15 mouse cellular contexts compared by ENCODE assay signal in the genomic region with DNA sequence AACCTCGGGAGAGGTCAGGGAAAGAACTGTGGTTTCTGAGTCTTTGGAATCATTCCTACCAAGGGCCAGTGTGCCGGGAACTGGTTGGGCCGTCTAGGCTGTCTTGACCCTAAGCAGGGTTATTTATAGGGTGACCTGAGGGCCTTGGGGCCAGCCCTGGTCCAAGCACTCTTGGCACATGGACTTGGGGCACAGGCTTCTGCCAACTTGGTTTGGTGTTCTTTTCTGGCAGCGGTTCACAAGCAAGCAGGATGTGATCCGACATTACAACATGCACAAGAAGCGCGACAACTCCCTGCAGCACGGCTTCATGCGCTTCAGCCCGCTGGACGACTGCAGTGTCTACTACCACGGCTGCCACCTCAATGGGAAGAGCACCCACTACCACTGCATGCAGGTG.
DNase-seq lines count a peak whose midpoint lies in the region; ATAC-seq and TF ChIP-seq lines count a peak whose summit lies in the region.
"Had no signal": no experiment of that assay in that cellular context is flagged by ENCODE, and none has a peak within 500 bp of the region (broad histone marks: within the 10 kb centered on the region; RNA-seq: fewer than 3 reads in every experiment).

No protein-coding gene starts in this region.

- ATAC-seq in heart, embryonic 11.5 days (replicated peaks; ENCODE audit: insufficient number of reproducible peaks, low FRiP score, low TSS enrichment), result no peak
- no peak for ATAC-seq in stomach, postnatal 0 days (ENCODE audit: low FRiP score, low TSS enrichment)

- no peaks in the 10 kb centered on the region for H3K27me3 ChIP-seq in heart, adult 2 months (ENCODE audit: control insufficient read depth, insufficient read depth, low read length)
- no peaks in the 10 kb centered on the region for H3K27me3 ChIP-seq in heart, embryonic 11.5 days (ENCODE audit: control insufficient read depth, insufficient read depth, low read length)
- no peaks in the 10 kb centered on the region for H3K27me3 ChIP-seq in stomach, postnatal 0 days (ENCODE audit: control insufficient read depth, insufficient read depth, low read length)

- no peak for TF ChIP-seq CTCF in heart, adult 2 months (IDR thresholded peaks at IDR 0.05)
- TF ChIP-seq CTCF in stomach, postnatal 0 days (IDR thresholded peaks at IDR 0.05; ENCODE audit: low read depth), result no peak

- no peaks in the 10 kb centered on the region for H3K9me3 ChIP-seq in heart, embryonic 11.5 days (replicated peaks; ENCODE audit: control insufficient read depth, low read length)
- no peaks in the 10 kb centered on the region for H3K9me3 ChIP-seq in stomach, postnatal 0 days (ENCODE audit: control insufficient read depth, low read length)
- H3K9me3 ChIP-seq: embryonic facial prominence, embryonic 13.5 days; forebrain, embryonic 10.5 days; midbrain, embryonic 10.5 days had no signal

- peaks cover 1% of the 10 kb centered on the region; the same call in 1 of the 2 replicates for H3K4me1 ChIP-seq in heart, adult 2 months (ENCODE audit: control insufficient read depth, insufficient read depth, low read length)
- peaks cover 53% of the 10 kb centered on the region for H3K4me1 ChIP-seq in heart, embryonic 11.5 days (ENCODE audit: control insufficient read depth, insufficient read depth, low read length)
- H3K4me1 ChIP-seq in stomach, postnatal 0 days (replicated peaks; ENCODE audit: control insufficient read depth, insufficient read depth), result peaks cover 9% of the 10 kb centered on the region

- intact Hi-C loops in heart, adult 2 months (cut with DNase I), result no loop called here

- DNase-seq in heart, adult 2 months, result peak in 1 of 2 experiments; percentile 79
- DNase-seq in lung, postnatal 25 days (ENCODE audit: low spot score), result peak; percentile 59
- no peak for DNase-seq in lung, postnatal 10 days
- DNase-seq in gastrocnemius, postnatal 25 days, result peak; percentile 82
- DNase-seq in stomach, postnatal 0 days (ENCODE audit: low spot score), result no peak
- DNase-seq in layer of hippocampus, postnatal 36 days, result no peak
- DNase-seq: cerebellum, adult 11 months; cerebellum, postnatal 36 days; kidney, postnatal 10 days; lung, embryonic 14.5 days; thymus, postnatal 25 days had no signal

- H3K79me2 ChIP-seq in heart, adult 2 months (replicated peaks; ENCODE audit: control insufficient read depth, insufficient read depth, low read length), result no peaks in the 10 kb centered on the region; the same call in 1 of the 2 replicates

- 0 out of 2 replicates have a peak, but pooled peaks have one; percentile 63 for TF ChIP-seq EP300 in heart, adult 2 months (IDR thresholded peaks at IDR 0.05; ENCODE audit: insufficient read depth, low read depth, low read length)
- TF ChIP-seq EP300 in stomach, postnatal 0 days (optimal IDR thresholded peaks at IDR 0.05), result no peak

- no peak overlapping the region for H3K27ac ChIP-seq in heart, adult 2 months
- no peak overlapping the region for H3K27ac ChIP-seq in heart, embryonic 11.5 days (ENCODE audit: low read depth, low read length)
- H3K27ac ChIP-seq in stomach, postnatal 0 days (replicated peaks), result peak overlapping the region; percentile 75
- H3K27ac ChIP-seq: embryonic facial prominence, embryonic 13.5 days; forebrain, embryonic 10.5 days; midbrain, embryonic 10.5 days had no signal

- TF ChIP-seq POLR2A in heart, adult 2 months (IDR thresholded peaks at IDR 0.05; ENCODE audit: insufficient read depth, low read depth, low read length), result no peak

- no peak overlapping the region for H3K4me2 ChIP-seq in heart, embryonic 11.5 days
- no peak overlapping the region for H3K4me2 ChIP-seq in stomach, postnatal 0 days (replicated peaks; ENCODE audit: low read depth)
- H3K4me2 ChIP-seq: embryonic facial prominence, embryonic 13.5 days; lung, embryonic 14.5 days had no signal

- H3K9ac ChIP-seq in heart, adult 2 months (ENCODE audit: low read depth, low read length), result no peak overlapping the region
- no peak overlapping the region for H3K9ac ChIP-seq in heart, embryonic 11.5 days (ENCODE audit: low read depth, low read length)
- H3K9ac ChIP-seq in stomach, postnatal 0 days (ENCODE audit: low read length), result no peak overlapping the region
- H3K9ac ChIP-seq: embryonic facial prominence, embryonic 13.5 days; lung, embryonic 14.5 days had no signal

- H3K4me3 ChIP-seq in heart, adult 2 months, result no peak overlapping the region
- no peak overlapping the region for H3K4me3 ChIP-seq in heart, embryonic 11.5 days (ENCODE audit: low read depth, low read length)
- no peak overlapping the region for H3K4me3 ChIP-seq in stomach, postnatal 0 days (ENCODE audit: low read depth, low read length)
- H3K4me3 ChIP-seq: embryonic facial prominence, embryonic 13.5 days; forebrain, embryonic 10.5 days; midbrain, embryonic 10.5 days had no signal

- 56% methylated on average over 12 of the region's 12 CpGs for WGBS in heart, adult 2 months
- 86% methylated on average over 12 of the region's 12 CpGs for WGBS in heart, embryonic 11.5 days (ENCODE audit: insufficient replicate concordance)
- WGBS in stomach, postnatal 0 days, result 79% methylated on average over 12 of the region's 12 CpGs

- H3K36me3 ChIP-seq in heart, adult 2 months (ENCODE audit: control insufficient read depth, insufficient read depth, low read length), result peaks cover 4% of the 10 kb centered on the region; the same call in 1 of the 2 replicates
- peaks cover 10% of the 10 kb centered on the region for H3K36me3 ChIP-seq in heart, embryonic 11.5 days (ENCODE audit: control insufficient read depth, insufficient read depth, low read length)
- peaks cover 16% of the 10 kb centered on the region for H3K36me3 ChIP-seq in stomach, postnatal 0 days (ENCODE audit: control insufficient read depth, insufficient read depth, low read length)
- H3K36me3 ChIP-seq: embryonic facial prominence, embryonic 13.5 days had no signal

Comparison
In these comparisons a context has a peak if more than half of its experiments do, and no peak if none do; other contexts are left out.
1. DNase-seq: peak in lung, postnatal 25 days (single experiment) and gastrocnemius, postnatal 25 days (single experiment); none in lung, postnatal 10 days (single experiment), stomach, postnatal 0 days (single experiment) and layer of hippocampus, postnatal 36 days (0 of 2).